Mouse (Mus musculus) cerebellum, adult 11 months (tissue): Measurements from ENCODE around the gene Fyb2.
"Not testable (repeated sequence)": the region's sequence is repeated elsewhere in the genome, so short reads cannot be mapped to it uniquely, and the experiment has no call there.

Experiments used
- DNase-seq: peaks from one replicate; pipeline ENCODE4 v3.0.0; 2022

Gene Fyb2

DNA sequence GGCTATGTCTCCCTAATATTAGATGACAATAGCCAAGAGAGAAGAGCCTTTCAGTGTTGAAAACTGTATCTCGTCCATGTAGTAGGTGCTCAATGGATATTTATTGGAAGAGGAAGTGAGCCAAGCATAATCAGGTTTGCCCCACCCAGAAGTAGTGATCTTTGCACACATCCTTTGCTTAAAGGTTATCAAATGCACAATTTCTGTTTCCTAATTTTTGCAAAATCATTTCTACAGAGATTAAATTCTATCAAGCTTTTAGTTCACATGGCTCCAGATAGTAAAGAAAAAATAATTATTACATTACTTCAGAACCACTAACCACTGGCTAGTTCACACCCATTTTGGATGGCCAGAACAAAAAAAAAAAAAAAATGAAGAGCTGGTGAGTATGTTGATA, 28.6 kb downstream of the Fyb2 start:
- no peak for DNase-seq

DNA sequence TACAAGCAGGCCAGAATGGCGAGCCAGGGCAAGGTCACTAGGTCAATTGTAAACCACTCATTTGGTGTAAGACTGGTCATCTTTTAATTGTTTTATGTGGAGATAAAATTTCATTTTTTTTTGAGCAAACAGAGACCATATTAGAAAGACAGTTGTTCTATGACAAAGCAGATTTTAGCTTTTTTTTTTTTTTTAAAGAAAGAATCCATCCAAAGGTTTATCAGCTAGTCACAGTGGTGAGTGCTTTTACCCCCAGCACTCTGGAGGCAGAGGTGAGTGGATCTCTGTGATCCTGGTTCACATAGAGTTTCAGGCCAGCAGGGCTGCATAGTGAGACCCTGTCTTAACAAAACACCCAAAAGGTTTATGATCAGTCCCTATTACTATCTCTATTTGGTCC, 31.2 kb downstream of the Fyb2 start:
- no peak for DNase-seq

DNA sequence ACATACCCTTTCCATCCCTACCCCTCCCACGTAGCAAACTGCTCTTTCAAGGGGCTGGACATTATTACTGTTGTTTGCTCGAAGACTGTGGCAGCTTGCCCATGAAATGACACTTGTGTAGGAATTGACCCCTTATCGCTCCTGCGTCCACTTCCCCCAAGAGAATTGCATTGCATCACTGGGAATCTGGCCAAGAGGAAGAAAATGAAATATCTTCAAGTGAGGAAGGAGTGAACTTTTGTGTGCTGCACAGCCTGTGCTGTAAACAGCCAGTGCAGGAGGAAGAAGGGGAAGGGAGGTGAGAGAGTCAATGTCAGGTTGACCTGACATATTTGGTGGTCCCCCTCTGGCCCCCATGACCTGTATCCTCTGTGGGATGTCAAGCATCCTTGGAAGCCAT, 35.6 kb downstream of the Fyb2 start:
- DNase-seq, result no peak

DNA sequence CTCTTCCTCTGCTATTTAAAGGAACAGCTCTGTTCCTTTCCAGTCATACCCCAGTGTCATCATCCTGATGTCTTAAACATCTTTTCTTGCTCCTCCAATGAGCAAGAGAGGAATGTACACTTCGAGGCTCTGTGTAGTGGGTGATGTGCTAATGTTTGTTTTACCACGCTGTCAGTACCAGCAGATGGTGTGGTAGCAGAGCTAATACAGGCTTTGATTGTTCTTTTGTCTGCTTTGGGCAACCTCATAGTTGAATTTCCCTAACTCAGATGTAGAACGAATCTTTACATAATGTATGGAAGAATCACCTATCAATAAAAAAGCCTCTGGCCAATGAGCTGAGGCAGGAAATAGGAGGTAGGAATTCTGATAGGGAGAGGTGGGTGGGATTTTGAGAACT, 36.0 kb downstream of the Fyb2 start:
- DNase-seq, result no peak

DNA sequence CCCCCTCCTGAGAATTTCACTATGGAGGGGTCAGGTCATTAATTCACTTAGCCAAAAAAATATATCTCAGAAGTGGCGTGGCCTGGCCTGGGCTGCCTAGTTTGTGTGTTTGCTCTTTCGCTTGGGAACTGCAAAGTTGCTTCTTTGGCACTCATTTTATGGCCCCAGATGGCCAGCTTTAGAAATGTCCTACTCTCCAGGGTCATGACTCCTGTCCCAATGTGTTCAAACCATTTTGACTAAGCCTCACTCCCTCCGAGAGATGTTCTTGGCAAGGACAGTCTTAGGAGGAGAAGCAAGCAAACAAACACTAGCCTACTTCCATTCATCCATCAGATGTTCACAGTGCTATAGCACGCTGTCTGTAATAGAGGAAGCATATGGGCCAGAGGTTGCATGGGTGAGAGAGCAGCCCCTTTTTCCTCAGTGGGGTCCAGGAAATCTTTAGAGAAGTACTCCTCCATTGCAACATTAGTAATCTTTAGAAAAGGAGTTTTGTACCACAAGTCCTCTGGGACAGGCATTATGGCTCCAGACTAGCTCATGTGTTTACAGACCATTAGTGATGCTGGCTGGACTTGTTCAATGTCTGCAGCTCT, 38.1 kb downstream of the Fyb2 start:
- no peak for DNase-seq

DNA sequence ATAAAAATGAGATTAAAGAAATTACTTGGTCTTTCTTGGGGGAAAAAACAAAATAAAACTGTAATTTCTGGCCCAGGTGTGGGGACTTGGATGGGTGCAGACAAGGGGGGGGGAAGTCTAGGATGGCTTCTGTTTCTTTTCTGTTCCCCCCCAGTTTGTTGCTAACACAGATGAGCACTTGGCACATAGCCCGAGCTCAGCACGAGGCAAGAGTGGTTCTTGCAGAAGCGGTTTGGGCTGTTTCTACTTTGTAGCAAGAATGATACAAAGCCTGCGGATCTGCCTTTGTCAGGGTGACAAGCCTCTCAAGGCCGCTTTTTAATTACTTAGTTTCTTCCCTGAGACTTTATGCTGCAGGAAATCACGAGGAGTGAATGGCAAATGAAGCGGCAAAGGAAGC, 43.4 kb downstream of the Fyb2 start:
- no peak for DNase-seq

DNA sequence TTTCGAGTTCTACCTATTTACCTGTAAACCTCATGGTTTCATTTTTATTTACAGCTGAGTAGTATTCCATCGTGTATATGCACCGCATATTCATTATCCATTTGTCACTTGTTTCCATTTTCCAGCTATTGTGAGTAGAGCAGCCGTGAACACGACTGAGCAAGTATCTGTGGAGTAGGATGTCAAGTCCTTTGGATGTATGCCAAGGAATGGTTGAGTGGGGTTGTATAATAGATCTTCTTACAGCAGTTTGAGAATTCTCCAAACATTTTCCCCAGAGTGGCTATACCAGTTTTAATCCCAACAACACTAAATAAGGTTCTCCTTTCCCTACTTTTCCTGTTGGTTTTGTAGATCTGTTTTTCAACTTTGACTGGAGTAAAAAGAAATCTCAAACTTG, 48.2 kb downstream of the Fyb2 start:
- no peak for DNase-seq

DNA sequence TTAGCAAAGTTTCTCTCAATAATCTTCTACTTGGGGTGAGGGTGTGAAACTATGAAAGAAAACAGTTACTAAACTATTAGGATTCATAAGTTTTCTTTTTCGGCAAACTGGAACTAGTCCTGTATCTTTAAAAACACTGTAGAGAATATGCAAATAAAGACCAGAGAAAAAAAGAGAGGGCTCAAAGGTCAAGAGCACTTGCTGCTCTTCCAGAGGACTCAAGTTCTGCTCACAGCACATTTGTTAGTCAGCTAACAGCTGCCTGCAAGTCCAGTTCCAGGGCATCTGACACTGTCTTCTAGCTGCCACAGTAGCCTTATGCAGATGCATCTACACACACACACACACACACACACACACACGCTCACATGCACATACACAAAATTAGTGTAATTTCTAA, 59.4 kb downstream of the Fyb2 start:
- no peak for DNase-seq

DNA sequence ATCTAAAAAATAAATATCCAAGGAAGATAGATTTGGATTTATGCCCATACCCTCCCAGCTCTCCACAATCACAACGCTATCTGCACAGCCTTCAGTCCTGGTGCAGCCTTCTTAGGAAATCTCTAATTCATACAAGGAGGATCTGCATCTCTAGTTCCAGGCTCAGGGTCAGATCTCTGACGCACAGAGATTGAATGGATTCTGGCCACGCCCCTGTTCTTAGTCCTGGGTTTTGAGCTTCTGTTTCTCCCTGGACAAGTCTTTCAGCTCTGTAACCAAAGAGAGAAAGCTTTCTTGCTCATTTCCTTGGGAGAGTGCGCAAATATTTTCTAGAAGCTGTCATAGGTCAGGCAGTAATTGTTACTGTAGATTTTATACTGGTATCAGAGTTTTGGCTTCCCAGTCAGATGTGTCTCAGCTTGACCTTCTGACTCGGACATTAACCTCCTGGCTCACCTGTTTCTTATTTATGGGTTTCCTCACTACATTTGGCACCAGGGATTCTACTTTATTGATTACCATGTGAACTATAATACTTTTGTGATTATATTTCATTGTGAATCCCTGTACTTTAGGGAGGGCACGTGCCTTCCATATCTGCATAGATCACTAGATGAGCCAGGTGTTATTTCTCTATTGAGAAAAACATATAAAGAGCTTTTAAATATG, 62.0 kb downstream of the Fyb2 start:
- DNase-seq, result no peak

DNA sequence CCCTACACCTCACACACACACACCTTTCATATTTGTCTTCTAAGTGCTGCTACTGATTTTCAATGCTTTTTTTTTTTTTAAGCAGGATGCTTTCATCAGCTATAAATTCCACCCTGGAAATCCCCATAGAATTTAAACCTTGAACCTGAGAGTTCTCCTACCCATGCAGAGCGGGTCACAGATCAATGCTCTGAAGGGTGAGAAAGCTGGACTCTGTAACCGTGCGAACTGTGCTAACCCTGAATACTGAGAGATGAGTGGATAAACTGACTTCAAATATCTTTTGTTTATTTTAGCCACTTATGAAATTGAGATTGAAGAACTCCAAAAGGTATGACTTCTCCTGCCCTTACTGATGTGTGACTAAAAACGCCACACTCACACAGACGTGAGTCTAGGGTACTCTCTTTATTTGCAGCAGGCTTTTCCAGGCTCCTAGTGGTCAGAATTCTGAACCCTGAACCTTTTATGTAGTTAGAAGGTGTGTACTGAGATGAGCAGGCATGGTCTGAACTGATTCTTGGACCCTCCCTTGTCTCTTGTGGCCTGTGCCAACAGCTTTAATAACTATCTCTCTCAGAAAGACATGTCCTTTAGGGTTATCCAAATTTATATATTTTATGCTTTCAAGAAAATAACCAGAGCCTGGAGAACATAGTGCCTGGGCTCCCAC, 72.8 kb downstream of the Fyb2 start:
- DNase-seq, result no peak

DNA sequence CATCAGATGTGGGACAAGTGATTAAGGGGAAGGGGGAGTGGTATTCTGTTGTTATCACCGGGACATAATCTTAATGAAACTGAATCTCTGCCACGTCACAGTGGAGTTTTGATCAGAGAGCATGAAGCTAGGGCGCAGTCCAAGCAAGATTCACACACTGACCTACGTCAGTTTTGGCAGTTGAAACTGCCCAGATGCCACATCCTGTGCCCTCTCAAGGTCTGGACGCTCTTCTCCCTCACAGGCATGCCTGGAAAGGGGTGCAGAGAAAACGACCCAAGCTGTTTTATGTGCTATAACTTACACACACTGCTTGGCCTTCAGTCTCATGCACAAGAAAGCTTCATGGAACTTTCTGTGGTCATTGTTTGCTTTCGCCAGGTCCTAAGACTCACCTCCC, 74.4 kb downstream of the Fyb2 start:
- no peak for DNase-seq

DNA sequence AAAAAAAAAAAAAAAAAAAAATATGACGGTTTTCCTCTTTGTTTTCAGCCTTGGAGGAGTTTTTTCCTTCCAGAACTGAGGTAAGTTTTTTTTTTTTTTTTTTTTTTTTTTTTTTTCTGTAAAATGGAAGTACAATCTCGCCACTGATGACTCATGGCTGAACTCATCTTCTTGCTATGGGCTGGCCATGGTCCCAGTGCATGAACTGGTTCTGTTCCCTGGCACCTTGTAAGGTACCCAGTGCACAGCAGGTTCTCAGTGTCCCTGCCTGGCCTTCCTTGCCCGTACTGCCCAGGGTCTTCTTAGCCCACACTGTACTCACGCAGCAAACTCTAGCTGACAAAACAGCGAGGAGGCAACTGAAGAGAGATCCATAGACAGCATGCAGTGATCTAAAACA, 74.8 kb downstream of the Fyb2 start:
- peak; percentile 29 for DNase-seq

DNA sequence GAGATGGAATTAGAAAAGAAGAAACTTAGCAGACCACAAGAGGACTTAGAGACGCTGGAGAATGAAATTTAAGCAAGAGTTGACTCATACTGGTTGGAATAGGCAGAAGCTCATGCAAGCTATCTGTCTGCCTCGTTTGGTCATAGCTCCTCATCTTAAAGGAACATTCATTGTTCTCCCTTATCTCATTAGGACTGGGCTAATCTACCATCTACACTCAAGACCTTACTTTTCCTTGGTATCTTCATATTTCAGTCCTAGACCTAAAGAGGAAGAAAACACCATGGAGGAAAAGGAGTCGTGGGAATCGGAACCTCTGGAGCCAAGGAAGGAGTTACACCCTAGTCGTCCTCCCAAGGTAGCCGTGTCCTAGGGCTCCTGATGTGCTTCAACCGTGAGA, 75.5 kb downstream of the Fyb2 start:
- DNase-seq, result no peak

DNA sequence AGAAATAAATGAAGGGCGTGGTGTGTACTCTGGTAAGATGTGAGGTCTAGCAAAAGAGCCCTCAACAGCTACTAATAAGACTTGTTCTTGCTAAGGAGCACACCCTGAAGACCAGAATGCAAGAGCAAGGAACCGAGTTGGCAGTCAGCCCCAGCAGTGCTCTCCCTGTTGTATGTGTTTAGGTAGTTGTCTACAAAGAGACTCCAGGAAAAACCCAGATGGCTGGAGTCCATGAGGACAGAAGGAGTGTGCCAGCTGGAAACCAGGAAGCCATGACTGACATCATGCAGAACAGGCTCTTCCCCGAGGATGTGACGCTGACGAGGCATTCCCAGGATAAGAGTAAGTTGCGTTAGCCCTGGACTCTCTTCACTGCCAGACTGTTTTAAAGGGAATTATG, 76.8 kb downstream of the Fyb2 start:
- DNase-seq, result peak; percentile 63

DNA sequence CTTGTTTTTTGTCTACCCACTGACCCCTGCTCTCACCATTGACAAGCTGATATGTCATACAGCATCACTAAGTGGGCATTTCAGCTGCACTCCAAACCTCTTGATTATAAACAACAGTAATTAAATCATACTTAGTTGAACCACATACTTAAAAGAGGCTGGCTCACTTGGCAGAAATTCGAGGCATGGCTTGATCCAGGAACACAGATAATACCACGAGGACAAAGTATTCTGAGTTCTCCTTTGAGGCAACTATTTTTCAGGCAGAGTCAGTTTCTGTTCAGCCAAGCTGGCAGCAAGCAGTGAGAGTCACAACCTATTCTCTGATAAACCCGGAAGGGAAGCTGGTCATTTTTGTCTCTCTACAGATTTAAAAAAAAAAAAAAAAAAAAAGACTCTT, 77.4 kb downstream of the Fyb2 start:
- DNase-seq, result no peak

DNA sequence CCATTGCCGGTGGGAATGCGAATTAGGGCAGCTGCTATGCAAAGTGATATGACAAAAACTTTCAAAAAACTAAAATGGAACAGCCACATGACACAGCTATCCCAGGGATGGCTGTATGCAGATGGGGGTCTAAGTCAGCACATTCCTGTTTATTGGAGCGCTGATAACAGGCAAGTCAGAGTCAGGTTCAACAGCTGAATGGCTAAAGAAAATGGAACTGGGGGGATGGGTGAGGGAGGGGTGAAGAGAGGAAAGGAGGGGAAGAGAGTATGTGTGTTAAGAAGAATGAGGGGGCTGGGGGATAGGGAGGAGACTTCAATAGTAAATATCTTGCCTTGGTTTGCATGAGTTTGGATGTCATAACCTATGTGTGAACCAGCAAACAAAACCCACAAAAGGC, 79.0 kb downstream of the Fyb2 start:
- DNase-seq, result no peak

DNA sequence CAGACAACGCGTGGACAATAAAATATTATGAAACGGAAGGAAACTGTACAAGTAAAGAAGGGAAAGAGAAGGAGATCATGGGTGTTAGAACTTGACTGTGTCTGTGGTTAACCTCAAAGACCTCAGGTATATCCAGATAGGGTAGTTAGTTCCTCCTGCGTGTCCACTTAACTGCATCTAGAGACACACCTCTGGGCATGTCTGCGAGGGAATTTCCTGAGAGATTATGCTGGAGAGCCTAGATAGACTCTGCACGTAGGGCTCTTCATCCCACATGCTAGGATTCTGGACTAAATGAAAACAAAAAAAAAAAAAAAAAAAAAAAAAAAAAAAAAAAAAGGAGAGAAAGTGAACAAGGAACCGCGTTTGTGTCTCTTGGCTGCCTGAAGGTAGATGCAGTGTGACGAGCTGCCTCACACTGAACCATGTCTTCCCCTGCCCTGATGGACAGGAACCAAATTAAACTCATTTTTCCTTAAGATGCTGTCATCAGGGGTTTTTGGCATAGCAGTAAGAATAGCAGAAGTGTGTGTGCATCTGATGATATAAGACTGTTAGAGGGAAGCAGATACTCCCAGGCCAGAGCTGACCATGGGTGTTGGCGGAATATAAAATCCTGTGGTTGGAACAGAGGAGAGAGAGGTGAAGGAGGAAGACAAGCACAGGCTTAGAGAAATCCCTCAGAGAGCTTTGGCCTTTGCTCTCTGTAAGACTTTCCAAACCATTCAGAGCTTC, 80.1 kb downstream of the Fyb2 start:
- DNase-seq, result no peak

DNA sequence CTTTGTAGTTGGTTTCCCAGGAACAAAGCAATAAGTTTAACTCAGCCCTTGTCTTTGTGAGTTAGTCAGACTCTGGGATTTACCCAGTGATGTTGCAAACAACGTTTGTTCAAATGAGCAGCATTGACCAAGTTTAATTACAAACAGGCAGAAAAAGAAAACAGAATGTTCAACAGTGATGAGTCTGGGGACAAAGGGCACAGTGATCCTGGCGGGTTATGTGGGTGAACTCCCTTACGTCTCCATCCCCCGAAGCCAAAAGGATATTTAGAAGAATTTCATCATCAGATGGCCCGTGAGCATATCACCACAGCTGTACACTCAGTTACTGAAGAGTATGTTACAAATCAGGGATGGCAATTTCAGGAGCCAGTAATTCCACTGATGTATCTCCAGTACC, 86.4 kb downstream of the Fyb2 start:
- DNase-seq, result no peak

DNA sequence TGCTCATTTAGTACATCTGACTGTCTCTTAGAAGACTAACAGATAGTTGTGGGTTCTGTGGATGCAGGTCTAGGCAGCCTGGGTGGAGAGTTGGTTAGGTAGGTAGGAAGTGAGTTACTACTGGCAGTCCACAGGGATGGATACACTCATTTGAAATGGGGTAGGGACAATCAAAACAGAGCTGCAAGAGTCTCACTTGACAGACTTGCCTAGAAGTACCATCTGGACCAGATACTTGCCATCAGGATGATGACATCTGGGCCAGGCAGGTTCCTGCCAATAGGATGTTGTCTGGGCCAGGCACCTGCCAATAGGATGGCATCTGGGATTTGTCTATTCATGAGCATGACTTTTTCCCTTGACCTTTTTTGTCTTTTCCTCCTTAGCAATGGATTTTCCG, 88.5 kb downstream of the Fyb2 start:
- no peak for DNase-seq

DNA sequence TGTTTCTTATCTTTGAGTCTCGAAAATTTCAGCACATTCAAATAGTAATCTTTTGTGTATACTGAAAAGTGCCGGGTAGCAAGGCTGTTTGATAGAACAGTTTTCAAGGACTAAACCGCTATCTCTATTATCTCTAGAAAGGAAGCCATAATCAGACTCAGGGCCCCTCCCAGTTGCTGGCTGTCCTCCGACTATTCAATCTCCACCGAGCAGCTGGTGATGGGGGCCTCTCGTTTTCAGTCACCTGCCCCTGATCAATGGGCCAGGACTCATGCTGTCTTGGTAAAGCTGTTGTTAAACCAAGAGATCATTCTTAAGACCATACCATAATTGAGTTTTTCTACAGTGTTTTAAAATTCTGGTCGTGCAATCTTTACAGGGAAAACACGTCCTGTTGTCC, 90.9 kb downstream of the Fyb2 start:
- no peak for DNase-seq

DNA sequence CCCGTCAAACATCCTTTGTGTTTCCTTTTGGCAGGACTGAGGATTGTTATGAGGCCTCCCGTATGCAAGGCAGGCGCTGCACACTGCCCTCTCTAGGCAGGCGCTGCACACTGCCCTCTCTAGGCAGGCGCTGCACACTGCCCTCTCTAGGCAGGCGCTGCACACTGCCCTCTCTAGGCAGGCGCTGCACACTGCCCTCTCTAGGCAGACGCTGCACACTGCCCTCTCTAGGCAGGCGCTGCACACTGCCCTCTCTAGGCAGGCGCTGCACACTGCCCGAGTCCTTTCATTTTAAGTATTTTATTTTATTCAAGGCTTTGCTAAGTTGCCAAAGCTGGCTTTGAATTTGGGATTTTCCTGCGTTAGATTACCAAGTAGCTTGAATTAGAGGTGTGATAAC, 91.4 kb downstream of the Fyb2 start:
- not testable (repeated sequence) for DNase-seq

DNA sequence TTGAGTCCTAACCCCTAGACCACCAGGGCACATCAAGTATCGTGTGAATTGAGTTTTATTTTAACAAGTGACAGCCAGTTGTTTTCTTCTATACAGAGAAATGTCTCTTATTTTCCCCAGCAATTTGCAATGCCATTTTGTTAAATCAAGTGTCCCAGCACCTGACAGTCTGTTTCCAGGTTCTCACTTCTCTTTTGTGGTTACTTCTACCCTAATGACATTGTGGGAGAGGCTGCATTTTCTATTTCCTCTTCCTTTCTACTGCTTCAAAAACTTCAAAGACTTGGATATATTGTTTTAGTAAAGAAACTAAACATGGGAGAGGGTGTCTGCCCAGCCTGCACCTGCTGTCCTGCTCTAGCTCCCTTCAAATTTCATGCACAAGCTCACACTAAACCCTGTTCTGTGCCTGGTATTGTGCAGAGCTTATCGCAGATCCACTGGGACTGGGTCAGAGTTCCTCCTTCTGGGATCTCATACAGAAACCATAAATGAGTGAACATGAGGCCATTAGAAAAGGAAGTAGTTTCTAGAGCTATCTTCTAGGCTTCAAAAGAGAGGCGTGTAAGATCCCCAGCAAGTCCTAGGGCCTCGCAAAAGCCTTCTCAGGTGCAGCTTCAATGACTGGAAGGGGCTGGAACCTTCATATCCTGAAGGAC, 94.2 kb downstream of the Fyb2 start:
- no peak for DNase-seq

DNA sequence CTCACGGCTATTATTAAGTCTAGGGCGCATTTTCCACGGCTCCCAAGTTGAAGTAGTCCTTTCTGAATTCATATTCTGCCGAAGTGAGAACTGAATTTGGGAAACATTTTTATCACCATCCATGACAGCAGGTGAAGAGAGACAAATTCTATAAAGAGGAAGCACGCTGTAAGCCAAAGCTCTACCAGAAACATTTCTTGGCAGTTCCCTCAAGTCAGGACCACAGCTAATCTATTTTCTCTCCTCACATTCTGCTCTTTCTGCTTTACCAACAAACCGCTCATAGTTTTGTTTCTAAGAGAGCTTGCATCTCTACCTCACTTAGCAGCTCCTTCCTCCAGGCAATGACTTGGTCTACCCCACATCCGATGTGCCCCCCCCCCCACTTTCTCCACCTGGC, 100.5 kb downstream of the Fyb2 start:
- no peak for DNase-seq

DNA sequence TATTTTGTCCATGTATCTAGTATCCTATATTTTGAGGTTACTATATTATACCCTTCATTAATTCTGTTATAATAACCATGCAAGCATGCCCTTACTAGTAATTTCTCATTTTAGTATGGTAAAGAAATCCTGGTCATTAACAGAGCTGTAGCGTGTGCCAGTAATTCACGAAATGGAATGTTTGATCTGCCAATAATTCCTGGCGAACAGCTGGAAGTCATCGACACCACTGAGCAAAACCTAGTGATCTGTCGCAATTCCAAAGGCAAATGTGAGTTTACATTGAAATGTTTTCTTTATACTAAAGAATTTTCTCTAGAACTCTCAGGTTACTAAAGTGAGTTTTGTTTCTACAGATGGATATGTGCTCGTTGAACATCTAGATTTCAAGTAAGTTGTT, 102.2 kb downstream of the Fyb2 start:
- no peak for DNase-seq
